Mouse (Mus musculus): ENCODE measurements around the gene Ecel1. TPM values are rescaled to one million over a fixed set of nuclear protein-coding genes. Genes with fewer than 3 reads are reported as not detected.

Ecel1 gene
- polyA plus RNA-seq, 1 experiment from 2014 or later, result 0.12 TPM

Other genes with a start within 250 kb of the Ecel1 start
- 0.14 TPM in 1 of 2 replicates, not detected in the other for gene Alppl2, start 66.6 kb downstream of the Ecel1 start, polyA plus RNA-seq (2016; fragmentation: Nextera tagmentation; extraction: Ambion mirVana)
- not detected in 2 replicates for gene Alpi, start 54.9 kb downstream of the Ecel1 start, polyA plus RNA-seq (2016; fragmentation: Nextera tagmentation; extraction: Ambion mirVana)
- not detected in 2 replicates for gene Akp3, start 31.5 kb downstream of the Ecel1 start, polyA plus RNA-seq (2016; fragmentation: Nextera tagmentation; extraction: Ambion mirVana)
- not detected in 2 replicates for gene Prss56, start 26.8 kb upstream of the Ecel1 start, polyA plus RNA-seq (2016; fragmentation: Nextera tagmentation; extraction: Ambion mirVana)
- 0.07 TPM in 1 of 2 replicates, not detected in the other for gene Chrnd, start 34.1 kb upstream of the Ecel1 start, polyA plus RNA-seq (2016; fragmentation: Nextera tagmentation; extraction: Ambion mirVana)
- gene Chrng, start 48.1 kb upstream of the Ecel1 start, polyA plus RNA-seq (2016; fragmentation: Nextera tagmentation; extraction: Ambion mirVana), result 0.52 and 0.54 TPM in 2 replicates
- 114 and 117 TPM in 2 replicates for gene Eif4e2, start 57.4 kb upstream of the Ecel1 start, polyA plus RNA-seq (2016; fragmentation: Nextera tagmentation; extraction: Ambion mirVana)
- gene Efhd1, start 107.8 kb upstream of the Ecel1 start, polyA plus RNA-seq (2016; fragmentation: Nextera tagmentation; extraction: Ambion mirVana), result not detected in 2 replicates
- gene Gigyf2, start 170.5 kb upstream of the Ecel1 start, polyA plus RNA-seq (2016; fragmentation: Nextera tagmentation; extraction: Ambion mirVana), result 25.4 and 27.8 TPM in 2 replicates
- 0.43 and 0.79 TPM in 2 replicates for gene Kcnj13, start 238.2 kb upstream of the Ecel1 start, polyA plus RNA-seq (2016; fragmentation: Nextera tagmentation; extraction: Ambion mirVana)

Data from liver, embryonic 12.5 days (tissue).